Mouse (Mus musculus): Measurements from ENCODE around the gene Ifitm10.

DNA sequence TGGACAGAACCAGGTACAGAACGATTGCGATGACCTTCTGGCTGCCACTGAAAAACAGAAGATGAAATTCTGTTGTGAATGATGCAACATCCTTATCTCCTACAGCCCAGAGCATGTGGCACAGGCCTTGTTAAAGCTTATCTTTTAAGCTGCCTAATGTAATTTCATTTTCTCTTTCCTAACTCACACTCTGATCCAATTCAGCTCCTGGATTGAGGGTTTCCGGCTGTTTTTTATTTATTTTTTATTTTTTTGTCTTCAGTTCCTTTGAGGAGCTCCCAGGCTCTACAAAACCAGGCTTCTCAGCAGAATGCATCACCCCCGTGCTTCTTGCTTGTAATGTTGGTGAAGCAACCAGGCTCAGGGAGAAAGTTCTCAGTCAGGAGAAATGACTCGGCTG, 46.3 kb upstream of the Ifitm10 start:
- TF ChIP-seq CTCF (IDR thresholded peaks at IDR 0.05; ENCODE audit: extremely low read depth, insufficient read depth, insufficient read length, insufficient replicate concordance) (no peak), POLR2A (IDR thresholded peaks at IDR 0.05; ENCODE audit: low read depth, low read length) (no peak)

Data from spleen, adult 2 months (tissue).